Mouse (Mus musculus) MEL-GATA-1-ER (cell line): ENCODE results near the gene Tpmt.

Experiments used
- DNase-seq: peaks from one replicate; pipeline ENCODE4 v3.0.0-alpha.2; 2012; ENCODE audit warnings: low read depth; ENCODE audit errors: extremely low read depth

Tpmt gene

DNA sequence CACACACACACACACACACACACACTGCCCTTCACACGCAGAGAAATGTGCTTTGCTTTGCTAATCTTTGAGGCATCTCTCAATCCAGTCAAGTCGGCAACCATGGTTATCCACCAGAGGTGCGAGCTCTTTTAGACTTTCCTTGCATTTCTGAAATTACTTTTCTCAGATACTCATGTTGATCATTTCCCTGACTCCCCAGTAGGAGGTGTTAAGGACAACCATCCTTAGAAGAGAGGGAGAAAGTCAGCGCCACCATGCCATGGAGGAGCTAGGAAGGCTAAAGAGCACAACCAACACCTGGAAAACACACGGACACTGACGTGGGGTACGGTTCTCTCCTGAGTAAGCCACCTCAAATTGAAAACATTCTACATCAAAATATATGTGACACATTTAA is 68.0 kb downstream of the Tpmt start:
- DNase-seq, result no peak

DNA sequence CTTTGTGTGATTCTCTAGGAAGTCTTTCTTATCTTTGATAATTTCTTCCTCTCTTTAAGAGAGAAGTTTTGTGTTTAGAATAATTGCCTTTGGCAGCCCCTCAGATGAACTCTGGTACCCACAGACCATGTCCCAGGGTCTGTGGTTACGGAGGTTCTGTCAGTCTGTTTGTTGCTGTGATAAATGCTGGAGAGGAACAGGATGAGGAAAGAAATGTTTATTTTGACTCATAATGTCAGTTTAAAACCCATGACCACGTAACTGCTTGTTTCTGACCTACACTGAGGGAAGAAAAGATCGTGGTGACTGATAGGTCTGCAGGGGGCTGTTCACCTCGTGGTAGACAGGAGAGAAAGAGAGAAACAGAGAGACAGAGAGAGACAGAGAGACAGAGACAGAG is 68.6 kb downstream of the Tpmt start:
- DNase-seq, result no peak

DNA sequence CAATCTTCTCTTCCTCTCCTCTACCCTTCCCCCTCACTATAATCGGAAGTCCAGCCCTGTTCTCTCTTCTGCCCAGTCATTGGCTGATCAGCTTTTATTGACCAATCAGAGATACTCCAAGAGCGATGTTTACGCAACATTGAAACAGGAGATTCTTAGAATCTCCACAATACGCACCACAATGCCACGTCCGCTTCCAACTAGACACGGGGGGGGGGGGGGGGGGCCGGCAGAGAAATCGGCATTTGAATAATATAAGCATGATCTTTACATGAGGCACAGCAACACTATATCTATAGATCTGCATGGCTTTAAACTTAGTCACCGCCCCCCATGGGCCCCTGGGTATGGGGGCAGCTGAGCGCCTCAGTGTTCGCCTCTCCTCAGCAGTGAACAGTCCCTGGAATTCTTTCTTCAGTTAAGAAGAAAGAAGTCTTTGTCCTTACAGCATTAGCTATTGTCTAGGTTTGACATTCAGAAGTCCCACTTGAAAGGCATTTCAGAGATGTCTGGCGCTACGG is 69.4 kb downstream of the Tpmt start:
- DNase-seq, result no peak
